Mouse (Mus musculus) adrenal gland (tissue): Measurements from ENCODE around the gene Ppm1g.

Source experiments
- intact Hi-C: fragments of 180-260 bp; cut with DNase I; formaldehyde crosslinking; loops from one replicate; pipeline ENCODE4 v1.15.1; 2025

Ppm1g gene

DNA sequence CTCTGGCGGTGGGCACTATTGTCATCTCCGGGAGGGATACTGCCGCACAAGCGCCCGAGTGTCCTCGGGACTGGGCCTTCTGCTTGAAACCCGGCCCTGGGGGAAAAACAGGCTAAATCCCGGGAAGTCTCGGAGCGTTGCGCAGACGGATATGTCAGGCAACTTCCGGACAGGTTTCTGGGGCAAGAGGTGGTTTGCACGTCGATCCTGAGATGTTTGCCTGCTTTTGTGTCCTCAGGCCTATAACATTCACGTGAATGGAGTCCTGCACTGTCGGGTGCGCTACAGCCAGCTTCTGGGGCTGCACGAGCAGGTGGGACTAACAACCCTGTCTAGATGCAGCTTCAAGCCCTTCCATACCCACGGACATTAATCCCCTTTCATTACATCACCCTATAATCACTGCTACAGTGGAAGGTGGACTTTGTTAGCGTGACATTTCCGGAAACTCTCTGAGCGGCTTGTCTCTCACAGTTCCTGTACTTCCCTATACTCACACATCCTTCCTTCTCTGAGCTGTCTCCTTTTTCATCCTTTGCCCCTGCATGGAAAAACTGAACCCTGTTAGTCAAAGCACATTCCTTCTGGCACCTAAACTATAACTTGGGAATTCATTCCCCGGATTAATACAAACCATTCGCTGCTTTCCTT is 26.7 kb downstream of the Ppm1g start:
- intact Hi-C loops = no loop called here

DNA sequence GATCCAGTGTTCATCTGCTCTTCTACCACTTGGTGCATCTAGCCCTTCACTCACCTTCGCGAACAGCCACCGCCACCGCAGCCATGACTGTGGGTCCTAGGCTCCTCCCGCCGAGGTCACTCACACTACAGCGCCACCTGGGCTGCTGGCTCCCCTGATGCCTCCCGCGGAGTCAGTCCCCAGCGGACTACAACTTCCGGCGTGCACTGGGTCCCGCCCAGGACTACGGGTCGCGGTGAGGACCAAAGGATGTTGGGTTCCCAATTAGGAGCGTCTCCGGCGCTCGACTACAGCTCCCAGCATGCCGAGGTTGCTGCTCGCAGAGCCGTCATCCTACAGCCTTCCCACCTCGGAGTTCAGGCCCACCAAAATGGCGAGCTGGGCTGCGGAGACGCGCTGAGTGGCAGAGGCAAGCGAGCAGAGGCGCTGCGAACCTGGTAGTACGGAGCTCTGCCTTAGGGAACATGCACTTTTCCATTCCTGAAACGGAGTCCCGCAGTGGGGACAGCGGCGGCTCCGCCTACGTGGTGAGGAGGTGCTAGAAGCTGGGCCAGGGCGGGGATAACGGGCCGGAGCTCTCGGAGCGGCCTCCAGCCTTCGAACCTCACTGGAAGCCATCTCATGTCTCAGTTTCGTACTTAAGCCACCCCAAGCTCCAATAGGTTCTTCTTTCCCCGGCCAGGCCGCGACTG is 27.4 kb downstream of the Ppm1g start, which contains the start of the genes Snx17 and Eif2b4:
Snx17 (plus strand) TSS at position 289 of the 692 bp plus-strand sequence.
Eif2b4 (minus strand) TSS at position 492 of the 692 bp plus-strand sequence.
- intact Hi-C loops = no loop called here

DNA sequence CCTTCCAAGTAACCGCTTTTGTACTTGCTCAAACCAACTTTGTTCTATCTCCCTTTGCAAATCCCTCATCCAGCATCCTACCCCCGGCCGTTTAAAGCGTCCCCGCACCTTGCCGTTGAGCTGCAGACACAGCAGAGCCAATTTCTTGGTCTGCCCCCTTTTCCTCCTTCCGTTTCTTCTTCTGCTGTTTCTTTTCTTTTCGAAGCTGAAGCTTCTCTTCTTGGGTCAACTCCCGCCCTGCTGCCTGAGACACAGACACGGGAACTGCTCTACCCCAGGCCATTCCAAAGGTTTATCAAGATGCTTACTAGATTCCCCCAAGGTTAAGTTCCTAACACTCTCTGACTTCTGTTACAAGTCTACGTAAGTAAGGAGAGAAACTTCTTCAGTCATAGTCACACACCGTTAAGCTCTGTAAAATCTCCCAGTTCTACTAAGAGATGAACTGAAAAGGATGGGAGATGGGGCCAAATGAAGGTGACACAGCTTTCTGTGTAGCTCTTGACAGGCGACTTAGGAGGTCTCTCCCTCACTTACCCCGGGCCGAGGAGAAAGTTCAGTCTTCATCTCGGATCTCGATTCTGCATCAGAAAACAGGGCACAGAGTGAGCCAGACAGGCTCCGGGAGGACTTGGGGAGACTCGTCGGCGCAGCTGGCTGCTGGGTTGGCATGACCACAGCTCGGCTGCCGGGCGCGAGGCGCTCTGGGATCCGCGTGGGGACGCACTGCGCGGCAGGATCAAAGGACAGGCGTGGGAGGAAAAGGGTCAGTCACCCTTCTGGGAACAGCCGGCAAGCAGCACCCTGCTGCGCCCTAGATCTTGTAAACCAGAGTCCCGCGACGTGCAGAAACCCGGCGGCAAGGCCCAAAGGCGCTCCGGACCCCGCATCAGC is 28.2 kb downstream of the Ppm1g start:
- intact Hi-C loops = no loop called here

DNA sequence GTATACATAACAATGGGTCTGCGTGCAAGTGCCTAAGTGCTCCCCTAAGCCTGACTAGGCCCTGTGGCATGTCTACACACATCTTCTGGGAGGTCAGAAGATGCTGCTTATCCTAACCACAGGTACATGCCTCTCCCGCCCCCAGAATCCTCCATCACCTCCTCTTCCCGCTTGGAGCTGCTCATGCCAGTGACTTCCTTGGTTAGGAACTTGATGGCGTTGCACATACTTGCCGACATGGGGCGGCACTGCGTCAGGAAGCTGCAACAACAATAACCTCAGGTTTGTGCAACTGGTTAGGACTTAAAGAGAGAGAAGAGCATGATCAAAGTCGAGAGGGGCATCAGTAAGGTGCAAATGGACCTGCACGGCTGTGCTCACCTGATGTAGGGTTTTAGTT is 30.3 kb downstream of the Ppm1g start:
- intact Hi-C loops = no loop called here

DNA sequence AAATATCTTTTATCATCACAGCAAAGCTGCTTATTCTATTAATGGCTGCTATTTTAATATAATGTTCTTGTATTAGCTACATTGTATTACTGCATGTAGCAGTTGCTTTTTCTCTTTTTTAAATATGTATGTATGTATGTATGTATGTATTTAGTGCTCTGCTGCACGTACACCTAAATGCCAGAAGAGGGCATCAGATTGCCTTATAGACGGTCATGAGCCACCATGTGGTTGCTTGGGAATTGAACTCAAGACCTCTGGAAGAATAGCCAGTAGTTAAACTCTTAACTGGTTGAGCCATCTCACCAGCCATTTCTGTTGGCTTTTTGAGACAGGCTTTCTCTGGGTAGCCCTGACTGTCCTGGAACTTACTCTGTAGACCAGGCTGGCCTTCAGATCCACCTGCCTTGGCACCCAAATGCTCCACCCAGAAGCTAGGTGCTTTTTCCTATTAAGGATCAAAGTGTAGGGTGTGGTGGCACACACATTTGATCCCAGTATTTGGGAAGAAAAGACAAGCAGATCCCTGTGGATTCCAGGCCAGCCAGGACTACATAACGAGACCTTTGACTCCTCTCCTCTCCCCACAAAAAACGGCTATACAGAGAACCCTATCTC is 32.2 kb downstream of the Ppm1g start:
- intact Hi-C loops = loop anchor here (10.0 kb wide), 1 partner anchor 136 kb away; no protein-coding TSS in a partner anchor

DNA sequence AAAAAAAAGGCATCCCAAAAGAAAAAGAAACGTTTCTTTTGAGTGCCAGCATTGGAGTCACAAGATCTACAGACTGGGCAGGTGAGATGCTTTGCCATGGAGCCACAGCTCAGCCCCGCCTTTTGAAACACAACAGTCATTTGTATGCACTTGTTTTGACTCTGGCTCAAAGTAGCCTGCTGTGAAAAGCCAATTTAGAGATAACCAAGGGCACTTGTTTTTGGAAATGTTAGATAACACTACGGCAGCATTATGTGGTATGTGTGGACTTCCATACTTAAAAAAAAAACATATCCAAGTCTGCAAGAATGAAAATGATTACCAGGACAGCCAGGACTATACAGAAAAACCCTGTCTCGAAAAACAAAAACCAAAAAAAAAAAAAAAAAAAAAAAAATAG is 36.8 kb downstream of the Ppm1g start:
- intact Hi-C loops = loop anchor here (10.0 kb wide), 1 partner anchor 141 kb away; no protein-coding TSS in a partner anchor

DNA sequence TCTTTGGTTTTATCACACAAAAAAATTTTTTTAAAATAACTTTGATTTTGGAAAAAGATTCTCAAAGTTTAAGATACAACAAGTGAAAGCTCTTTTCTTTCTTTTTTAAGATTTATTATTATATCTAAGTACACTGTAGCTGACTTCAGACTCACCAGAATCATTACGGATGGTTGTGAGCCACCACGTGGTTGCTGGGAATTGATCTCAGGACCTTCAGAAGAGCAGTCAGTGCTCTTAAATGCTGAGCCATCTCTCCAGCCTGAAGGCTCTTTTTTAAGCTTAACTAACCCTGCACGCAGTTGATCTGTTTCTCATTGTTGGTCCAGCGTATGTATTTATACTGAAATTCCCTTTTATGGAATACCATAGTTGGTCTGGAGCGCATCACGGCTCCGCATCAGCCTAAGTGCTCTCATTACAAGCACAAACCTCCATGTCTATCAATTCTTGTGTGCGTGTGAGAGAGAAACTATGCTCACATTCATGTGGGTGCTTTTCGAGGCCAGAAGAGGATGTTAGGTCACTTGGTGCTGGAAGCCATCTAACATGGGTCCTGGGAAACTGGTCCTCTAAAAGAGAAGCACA is 39.2 kb downstream of the Ppm1g start:
- intact Hi-C loops = loop anchor here (10.0 kb wide), 1 partner anchor 144 kb away; no protein-coding TSS in a partner anchor

DNA sequence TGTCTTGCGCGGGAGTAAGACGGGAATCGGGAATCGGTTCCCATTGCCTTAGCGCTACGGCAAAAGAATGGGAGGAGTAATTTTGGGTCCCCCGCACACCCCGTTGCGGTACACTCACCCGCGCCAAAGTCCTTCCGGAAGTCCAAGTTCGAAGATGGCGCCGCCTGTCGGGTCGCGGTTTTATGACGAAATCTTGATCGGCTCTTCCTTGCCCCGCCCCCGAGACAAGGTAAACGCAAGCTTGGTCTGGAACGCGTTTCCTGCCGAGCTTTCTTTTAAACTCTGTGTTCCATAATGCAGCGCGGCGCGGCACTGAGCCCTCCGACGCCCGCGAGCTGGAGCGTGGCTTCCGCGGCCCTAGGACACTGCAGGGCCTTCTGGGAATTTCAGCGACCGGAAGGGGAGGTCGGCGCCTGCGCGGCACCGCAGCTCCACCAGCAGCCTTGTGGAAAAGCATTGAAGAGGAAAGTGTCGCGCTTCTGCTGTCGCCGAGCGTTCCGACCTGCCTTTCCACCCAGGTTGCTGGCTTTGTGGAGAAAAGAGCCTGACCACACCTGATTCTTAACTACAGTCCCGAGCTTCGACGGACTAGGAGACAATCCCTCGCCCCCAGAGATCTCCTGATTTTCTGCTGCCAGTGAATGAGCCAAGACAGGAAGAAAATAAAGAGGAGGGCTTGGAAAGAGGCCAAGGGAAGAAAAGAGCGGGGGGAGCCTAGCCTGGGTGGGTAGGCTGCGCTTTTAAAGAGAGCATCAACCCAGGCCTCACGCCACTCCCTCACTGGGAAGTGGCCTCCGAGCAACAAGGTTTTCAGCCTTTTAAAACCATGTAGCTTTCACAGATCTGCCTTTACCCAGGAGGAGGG is 40.5 kb downstream of the Ppm1g start, which contains the start of the genes Gm29609 and Gtf3c2:
Gm29609 (minus strand) TSS at position 146 of the 865 bp plus-strand sequence.
Gtf3c2 (minus strand) TSS at position 379 of the 865 bp plus-strand sequence.
- intact Hi-C loops = loop anchor here (10.0 kb wide), 1 partner anchor 145 kb away; no protein-coding TSS in a partner anchor

DNA sequence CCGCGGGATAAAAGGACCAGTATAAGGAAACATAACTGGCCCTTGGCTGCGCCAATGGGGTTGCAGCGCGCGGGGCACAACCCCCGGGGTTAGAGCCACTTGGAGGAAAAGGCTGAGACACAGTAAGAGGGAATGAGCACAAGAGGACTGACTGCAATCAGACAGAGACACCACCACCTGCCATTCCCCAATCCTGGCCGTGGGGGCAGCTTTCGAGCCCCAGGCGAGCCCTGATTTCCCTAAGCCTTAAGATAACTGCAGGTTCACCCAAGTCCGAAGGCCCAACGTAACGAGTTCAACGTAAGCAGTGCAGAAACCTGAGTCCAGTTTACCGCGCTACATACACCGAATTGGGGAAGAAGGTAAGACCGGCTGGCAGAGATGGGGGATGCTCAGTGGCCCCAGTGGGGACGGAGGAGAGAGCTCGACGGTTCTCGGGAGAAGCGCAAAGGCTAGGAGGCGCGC is 41.2 kb downstream of the Ppm1g start:
- intact Hi-C loops = no loop called here

DNA sequence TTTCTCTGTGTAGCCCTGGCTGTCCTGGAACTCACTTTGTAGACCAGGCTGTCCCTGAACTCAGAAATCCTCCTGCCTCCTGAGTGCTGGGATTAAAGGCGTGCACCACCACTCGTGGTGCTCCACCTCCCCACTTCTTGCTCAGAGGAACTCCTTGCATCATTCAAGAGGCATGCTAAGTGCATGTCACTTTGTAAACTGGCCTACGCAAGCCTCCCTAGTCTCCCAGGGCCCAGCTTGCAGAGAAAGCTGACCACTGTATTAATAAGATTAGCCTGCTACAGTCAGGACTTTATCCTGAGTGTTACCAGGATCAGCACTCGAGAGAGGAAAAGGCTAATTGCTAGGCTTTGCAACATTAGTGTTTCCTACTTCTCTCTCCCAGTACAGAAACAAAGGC is 51.9 kb downstream of the Ppm1g start:
- intact Hi-C loops = no loop called here

DNA sequence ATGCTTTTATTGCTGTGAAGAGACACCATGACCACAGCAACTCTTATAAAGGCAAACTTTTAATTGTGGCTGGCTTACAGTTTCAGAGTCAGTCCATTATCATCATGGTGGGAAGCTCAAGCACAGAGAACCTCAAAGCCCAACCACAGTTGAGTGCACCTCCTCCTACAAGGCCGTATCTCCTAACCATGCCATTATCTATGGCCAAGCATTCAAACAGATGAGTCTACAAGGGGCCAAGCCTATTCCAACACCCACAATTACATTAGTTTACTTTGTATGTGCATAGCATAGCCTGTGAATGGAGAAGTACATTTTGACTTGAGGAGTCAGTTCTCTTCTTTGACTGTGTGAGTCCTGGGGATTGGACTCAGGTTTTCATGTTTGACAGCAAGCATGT is 55.6 kb downstream of the Ppm1g start:
- intact Hi-C loops = no loop called here

DNA sequence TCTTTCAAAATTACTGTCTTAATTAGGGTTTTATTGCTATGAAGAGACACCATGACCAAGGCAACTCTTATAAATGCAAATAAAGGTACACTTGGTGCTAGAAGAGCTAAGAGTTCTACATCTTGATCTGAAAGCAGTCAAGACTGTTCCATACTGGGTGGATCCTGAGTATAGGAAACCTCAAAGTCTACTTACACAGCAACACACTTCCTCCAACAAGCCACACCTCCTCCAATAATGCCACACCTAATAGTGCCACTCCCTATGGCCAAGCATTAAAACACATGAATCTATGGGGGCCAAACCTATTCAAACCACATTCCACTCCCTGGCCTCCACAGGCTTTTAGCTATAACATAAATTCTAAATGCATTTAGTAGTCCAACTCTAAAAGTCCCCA is 58.0 kb downstream of the Ppm1g start:
- intact Hi-C loops = no loop called here

DNA sequence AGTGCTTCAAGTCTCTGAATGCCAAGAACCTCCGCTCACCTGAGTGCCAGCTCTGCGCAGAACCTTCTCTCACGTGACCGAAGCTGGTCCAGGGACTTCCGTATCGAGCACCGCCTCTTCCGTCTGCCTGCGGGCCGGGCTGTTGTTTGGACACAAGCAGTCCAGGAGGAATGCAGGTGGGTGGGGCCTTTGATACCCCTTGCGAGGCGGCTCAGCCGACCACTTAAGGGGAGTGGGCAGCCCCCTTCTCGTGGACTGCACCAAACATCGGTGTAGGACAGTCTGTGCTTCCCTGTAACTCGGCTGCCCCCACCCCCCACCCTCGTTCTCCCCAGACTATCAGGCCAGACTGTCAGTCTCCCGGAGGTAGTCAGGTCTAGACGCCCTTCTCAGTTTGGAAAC is 66.3 kb downstream of the Ppm1g start, which contains the start of gene Mpv17:
Mpv17 (minus strand) TSS at position 100 of the 402 bp plus-strand sequence.
- intact Hi-C loops = no loop called here

DNA sequence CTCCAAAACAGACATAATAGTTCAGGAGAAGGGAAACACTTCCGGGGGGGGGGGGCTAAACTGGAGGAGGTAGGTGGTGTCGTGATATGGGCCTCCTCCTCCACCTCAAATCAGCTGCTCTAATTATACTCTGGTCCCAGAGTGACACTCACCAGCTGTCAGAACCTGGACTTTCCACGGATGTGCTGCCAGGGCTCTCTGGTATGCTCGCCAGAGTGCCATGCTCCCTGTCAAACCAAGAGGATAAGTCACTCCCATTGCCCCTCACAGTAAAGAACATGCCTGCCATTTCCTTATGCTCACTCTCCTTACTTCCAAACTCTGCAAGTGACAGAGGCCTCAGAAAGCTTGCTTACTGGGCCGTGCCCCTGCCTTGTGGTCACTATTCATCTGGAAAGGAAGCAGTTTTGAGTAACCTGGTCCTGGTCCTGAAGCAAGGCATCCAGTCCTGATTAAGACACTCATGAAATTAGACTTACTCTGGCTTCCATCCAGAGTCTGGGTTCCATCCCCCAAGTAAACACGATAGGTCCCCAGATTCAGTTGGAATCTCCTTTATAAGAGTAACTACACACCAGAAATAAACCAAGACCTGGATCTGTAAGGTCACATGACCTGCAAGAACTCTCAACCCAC is 66.9 kb downstream of the Ppm1g start:
- intact Hi-C loops = no loop called here
